In genomic region chr6:40229985-40230384, GRCm38 (mm10) we compare ENCODE assay signal across 27 mouse cellular contexts.
DNase-seq lines count a peak whose midpoint lies in the region; ATAC-seq and TF ChIP-seq lines count a peak whose summit lies in the region.
"Had no signal": no experiment of that assay in that cellular context is flagged by ENCODE, and none has a peak within 500 bp of the region (broad histone marks: within the 10 kb centered on the region; RNA-seq: fewer than 3 reads in every experiment).

No protein-coding gene starts in this region.

- H3K27me3 ChIP-seq in forebrain, embryonic 14.5 days (replicated peaks; ENCODE audit: control insufficient read depth, insufficient read depth, low read length) = no peaks in the 10 kb centered on the region
- no peaks in the 10 kb centered on the region for H3K27me3 ChIP-seq in forebrain, embryonic 12.5 days
- H3K27me3 ChIP-seq in midbrain, embryonic 11.5 days (ENCODE audit: control insufficient read depth, insufficient read depth, low read length) = no peaks in the 10 kb centered on the region
- no peaks in the 10 kb centered on the region for H3K27me3 ChIP-seq in midbrain, embryonic 16.5 days (ENCODE audit: control insufficient read depth, insufficient read depth, low read depth, low read length)
- H3K27me3 ChIP-seq: heart, embryonic 13.5 days; limb, embryonic 12.5 days; liver, embryonic 15.5 days; midbrain, embryonic 15.5 days had no signal

- no peaks in the 10 kb centered on the region for H3K9me3 ChIP-seq in forebrain, embryonic 14.5 days (replicated peaks; ENCODE audit: control insufficient read depth, low read length)
- no peaks in the 10 kb centered on the region for H3K9me3 ChIP-seq in forebrain, embryonic 12.5 days
- H3K9me3 ChIP-seq in midbrain, embryonic 11.5 days (ENCODE audit: control insufficient read depth, low read length) = no peaks in the 10 kb centered on the region
- H3K9me3 ChIP-seq in midbrain, embryonic 16.5 days (replicated peaks; ENCODE audit: control insufficient read depth, low read length, poor library complexity, severe bottlenecking) = no peaks in the 10 kb centered on the region
- H3K9me3 ChIP-seq: G1E; heart, embryonic 13.5 days; limb, embryonic 12.5 days; liver, embryonic 15.5 days; midbrain, embryonic 15.5 days had no signal

- TF ChIP-seq POLR2A in brain, embryonic 14.5 days (IDR thresholded peaks at IDR 0.05; ENCODE audit: borderline replicate concordance, extremely low read depth, insufficient read depth, insufficient read length, poor library complexity, severe bottlenecking) = no peak

- H3K4me3 ChIP-seq in forebrain, embryonic 14.5 days (ENCODE audit: low read depth, low read length) = no peak overlapping the region
- H3K4me3 ChIP-seq in forebrain, embryonic 12.5 days (replicated peaks) = no peak overlapping the region
- no peak overlapping the region for H3K4me3 ChIP-seq in layer of hippocampus, adult 2 months
- no peak overlapping the region for H3K4me3 ChIP-seq in midbrain, embryonic 11.5 days (ENCODE audit: low read depth, low read length)
- H3K4me3 ChIP-seq in midbrain, embryonic 16.5 days (ENCODE audit: low read depth, low read length) = no peak overlapping the region
- H3K4me3 ChIP-seq: erythroblast, embryonic 14.5 days; heart, embryonic 13.5 days; limb, embryonic 12.5 days; liver, embryonic 15.5 days; midbrain, embryonic 15.5 days had no signal

- no peak overlapping the region for H3K9ac ChIP-seq in forebrain, embryonic 14.5 days (ENCODE audit: low read length)
- no peak overlapping the region for H3K9ac ChIP-seq in forebrain, embryonic 12.5 days
- H3K9ac ChIP-seq in midbrain, embryonic 11.5 days (ENCODE audit: low read length) = no peak overlapping the region
- H3K9ac ChIP-seq in midbrain, embryonic 16.5 days (ENCODE audit: low read depth, low read length) = no peak overlapping the region
- H3K9ac ChIP-seq: heart, embryonic 13.5 days; hindbrain, embryonic 14.5 days; limb, embryonic 12.5 days; liver, embryonic 15.5 days; lung, embryonic 14.5 days; midbrain, embryonic 15.5 days had no signal

- H3K36me3 ChIP-seq in forebrain, embryonic 14.5 days (ENCODE audit: control insufficient read depth, insufficient read depth, low read length) = no peaks in the 10 kb centered on the region
- H3K36me3 ChIP-seq in forebrain, embryonic 12.5 days (replicated peaks) = no peaks in the 10 kb centered on the region
- no peaks in the 10 kb centered on the region for H3K36me3 ChIP-seq in midbrain, embryonic 11.5 days (ENCODE audit: control insufficient read depth, insufficient read depth, low read length)
- no peaks in the 10 kb centered on the region for H3K36me3 ChIP-seq in midbrain, embryonic 16.5 days (ENCODE audit: control insufficient read depth, insufficient read depth, low read length)
- H3K36me3 ChIP-seq: G1E; heart, embryonic 13.5 days; limb, embryonic 12.5 days; liver, embryonic 15.5 days; midbrain, embryonic 15.5 days had no signal

- 85% methylated on average over 9 of the region's 9 CpGs for WGBS in forebrain, embryonic 14.5 days
- WGBS in forebrain, embryonic 12.5 days = 88% methylated on average over 9 of the region's 9 CpGs
- 94% methylated on average over 9 of the region's 9 CpGs for WGBS in midbrain, embryonic 11.5 days
- WGBS in midbrain, embryonic 16.5 days = 96% methylated on average over 9 of the region's 9 CpGs

- no peak overlapping the region for H3K27ac ChIP-seq in forebrain, embryonic 14.5 days (ENCODE audit: low read depth, low read length)
- no peak overlapping the region for H3K27ac ChIP-seq in forebrain, embryonic 12.5 days
- H3K27ac ChIP-seq in layer of hippocampus, adult 2 months = peak overlapping the region; percentile 39; the same call in 1 of the 2 replicates
- H3K27ac ChIP-seq in midbrain, embryonic 11.5 days (ENCODE audit: low read depth, low read length) = no peak overlapping the region
- H3K27ac ChIP-seq in midbrain, embryonic 16.5 days (ENCODE audit: low read length) = no peak overlapping the region
- H3K27ac ChIP-seq: heart, embryonic 13.5 days; hindbrain, embryonic 14.5 days; limb, embryonic 12.5 days; liver, embryonic 15.5 days; midbrain, embryonic 15.5 days had no signal

- H3K4me1 ChIP-seq in forebrain, embryonic 14.5 days (ENCODE audit: control insufficient read depth, insufficient read depth, low read length) = peaks cover 6% of the 10 kb centered on the region; the same call in 1 of the 2 replicates
- peaks cover 3% of the 10 kb centered on the region; the same call in 1 of the 2 replicates for H3K4me1 ChIP-seq in forebrain, embryonic 12.5 days
- 0 out of 2 replicates have a peak, but pooled peaks cover 4% of the 10 kb centered on the region for H3K4me1 ChIP-seq in midbrain, embryonic 11.5 days (ENCODE audit: control insufficient read depth, insufficient read depth, low read length)
- peaks cover 11% of the 10 kb centered on the region for H3K4me1 ChIP-seq in midbrain, embryonic 16.5 days (ENCODE audit: control insufficient read depth, insufficient read depth, low read length)
- H3K4me1 ChIP-seq: heart, embryonic 13.5 days; limb, embryonic 12.5 days; liver, embryonic 15.5 days had no signal

- H3K4me2 ChIP-seq in forebrain, embryonic 14.5 days (ENCODE audit: low read length) = no peak overlapping the region
- no peak overlapping the region for H3K4me2 ChIP-seq in forebrain, embryonic 12.5 days
- no peak overlapping the region for H3K4me2 ChIP-seq in midbrain, embryonic 11.5 days
- no peak overlapping the region for H3K4me2 ChIP-seq in midbrain, embryonic 16.5 days (ENCODE audit: low read length)
- H3K4me2 ChIP-seq: heart, embryonic 13.5 days; hindbrain, embryonic 14.5 days; limb, embryonic 12.5 days; liver, embryonic 15.5 days; lung, embryonic 14.5 days; midbrain, embryonic 15.5 days had no signal

- peak; percentile 31 for DNase-seq in forebrain, embryonic 14.5 days (ENCODE audit: low spot score)
- no peak for DNase-seq in layer of hippocampus, adult 2 months (ENCODE audit: low spot score in 2 of 2)
- no peak for DNase-seq in layer of hippocampus, postnatal 36 days
- DNase-seq in midbrain, embryonic 11.5 days (ENCODE audit: low spot score, missing footprints) = peak; percentile 66
- DNase-seq in brain, embryonic 14.5 days (ENCODE audit: low read depth) = peak; percentile 48
- DNase-seq in adrenal gland, adult 18-20 months (ENCODE audit: low spot score in 2 of 2) = no peak
- DNase-seq: adrenal gland, postnatal 14 days; cerebellum, adult 18-20 months; gastrocnemius, postnatal 10 days; heart, postnatal 10 days; kidney, adult 11 months; kidney, postnatal 14 days; lung, embryonic 14.5 days; lung, postnatal 14 days; spleen, adult 18-20 months; thymus, adult 18-20 months; thymus, postnatal 36 days had no signal

- no peak for ATAC-seq in forebrain, embryonic 14.5 days
- no peak for ATAC-seq in forebrain, embryonic 12.5 days (ENCODE audit: low FRiP score)
- ATAC-seq in midbrain, embryonic 11.5 days (ENCODE audit: low FRiP score) = no peak
- no peak for ATAC-seq in midbrain, embryonic 16.5 days
- ATAC-seq: inflammation-experienced regulatory T-cells, adult 6 months; midbrain, embryonic 15.5 days had no signal

- no peak for TF ChIP-seq CTCF in layer of hippocampus, adult 2 months (conservative IDR thresholded peaks at IDR 0.05)
- no peak for TF ChIP-seq CTCF in brain, embryonic 14.5 days (IDR thresholded peaks at IDR 0.05; ENCODE audit: borderline replicate concordance, extremely low read depth, insufficient read depth, insufficient read length)

Comparison
In these comparisons a context has a peak if more than half of its experiments do, and no peak if none do; other contexts are left out.
1. DNase-seq: peak in forebrain, embryonic 14.5 days (single experiment), midbrain, embryonic 11.5 days (single experiment) and brain, embryonic 14.5 days (single experiment); none in layer of hippocampus, adult 2 months (0 of 2), layer of hippocampus, postnatal 36 days (0 of 2) and adrenal gland, adult 18-20 months (0 of 2).